Mouse (Mus musculus): Measurements from ENCODE around the gene Gm20897.
"Not testable (repeated sequence)": the region's sequence is repeated elsewhere in the genome, so short reads cannot be mapped to it uniquely, and the experiment has no call there.

The Gm20897 gene

DNA sequence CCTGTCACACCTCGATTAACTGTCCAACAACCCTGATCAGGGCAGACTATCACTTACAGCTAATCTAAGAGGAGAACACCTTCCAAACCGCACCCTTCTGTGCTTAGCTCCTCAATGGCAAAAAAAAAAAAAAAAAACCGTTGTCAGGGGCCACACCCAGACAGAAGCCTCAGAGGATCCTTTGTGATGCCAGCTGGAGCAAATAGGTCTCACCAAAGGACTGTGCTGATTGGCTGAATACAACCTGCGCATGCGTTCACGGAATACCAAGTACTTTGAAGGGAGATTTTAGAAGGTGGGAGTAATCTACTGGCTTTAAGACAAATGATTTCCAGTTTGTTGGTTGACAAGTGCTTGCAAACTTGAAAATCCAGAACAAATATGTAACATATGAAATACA lies at the start of gene Gm20897:
Gene Gm20897, minus strand, starts transcription at position 101 of the 400 bp plus-strand sequence.
- DNase-seq = not testable (repeated sequence)
